Mouse (Mus musculus): ENCODE data around the gene Insrr. TPM values are rescaled to one million over a fixed set of nuclear protein-coding genes. Genes with fewer than 3 reads are reported as not detected.

Gene Insrr
- 0.05 TPM in 1 of 2 replicates, not detected in the other for polyA plus RNA-seq (2014; fragmentation: Nextera tagmentation; extraction: Ambion mirVana)

DNA sequence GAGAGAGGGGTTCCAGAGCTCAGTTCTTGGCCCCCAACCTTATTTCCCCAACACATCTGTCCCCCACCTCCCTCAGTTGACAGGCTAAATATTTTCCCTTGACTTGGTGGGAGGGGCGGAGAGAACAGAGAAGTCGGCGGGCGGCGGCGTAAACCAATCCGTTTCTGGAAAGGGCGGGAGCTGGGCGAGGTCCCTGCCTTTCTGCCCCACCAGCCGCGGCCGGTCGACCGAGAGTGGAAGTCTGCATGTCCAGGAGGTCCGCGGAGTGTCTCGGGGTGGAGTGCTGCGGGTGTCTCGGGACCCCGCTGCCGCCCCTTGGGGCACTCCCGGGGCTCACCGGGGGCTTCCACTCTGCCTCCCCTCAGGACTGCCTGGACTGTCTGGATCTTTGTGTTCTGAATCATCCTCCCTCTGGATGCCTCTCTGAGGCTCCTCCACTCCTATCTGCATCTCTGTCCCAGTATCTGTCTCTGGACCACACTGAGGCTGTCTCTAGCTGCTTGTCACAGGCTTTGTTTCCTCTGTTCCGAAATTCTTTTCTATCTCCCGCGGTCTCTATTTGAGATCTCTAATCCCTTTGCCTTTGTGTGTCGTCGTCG is at the start of gene Insrr:
Insrr (plus strand) TSS at position 216 of the 599 bp plus-strand sequence.
- H3K27me3 ChIP-seq (ENCODE audit: insufficient read depth, low read length), result peaks cover 80% of the 10 kb centered on the region
- WGBS, result 1% methylated on average over 29 of the region's 29 CpGs
- DNase-seq, result peak; percentile 55
- H3K4me3 ChIP-seq (ENCODE audit: low read depth, low read length), result peak within 1 kb of the TSS; percentile 24
- no peaks in the 10 kb centered on the region for H3K36me3 ChIP-seq (ENCODE audit: insufficient read depth)
- ATAC-seq (ENCODE audit: insufficient read depth), result no peak; the same call in 1 of the 2 replicates
- H3K4me1 ChIP-seq (ENCODE audit: insufficient read depth), result no peaks in the 10 kb centered on the region; the same call in 1 of the 2 replicates
- H3K9ac ChIP-seq, result no peak within 1 kb of the TSS
- peak within 1 kb of the TSS; percentile 60 for H3K4me2 ChIP-seq
- H3K9me3 ChIP-seq (ENCODE audit: low read depth, low read length), result no peaks in the 10 kb centered on the region
- no peak within 1 kb of the TSS for H3K27ac ChIP-seq (ENCODE audit: low read depth)
- TF ChIP-seq CTCF (IDR thresholded peaks at IDR 0.05; ENCODE audit: low read depth), result no peak

DNA sequence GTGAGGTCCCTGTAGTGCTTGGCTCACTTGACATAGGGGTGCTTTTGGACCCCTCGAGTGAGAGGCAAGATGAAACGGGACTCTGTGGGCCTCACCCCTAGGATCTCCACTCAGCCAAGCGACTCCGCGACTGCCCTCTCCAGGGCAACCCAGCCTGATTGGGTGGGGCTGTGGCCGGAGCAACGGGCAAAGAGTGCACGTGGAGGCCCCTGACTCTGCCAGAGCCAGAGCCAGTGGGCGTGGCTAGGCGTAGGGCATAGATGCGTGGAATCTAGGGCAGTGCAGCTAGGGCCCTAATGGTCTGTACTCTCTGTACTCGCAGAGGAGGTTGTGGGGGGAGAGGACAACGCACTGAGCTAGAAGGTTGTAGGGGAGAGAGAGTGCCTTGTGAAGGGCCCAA is 48.3 kb upstream of the Insrr start, which contains the start of gene Lrrc71:
Lrrc71 (minus strand) TSS at position 195 of the 400 bp plus-strand sequence.
- Histone ChIP-seq H3K4me1 (ENCODE audit: insufficient read depth) (peaks cover 12% of the 10 kb centered on the region), H3K4me3 (ENCODE audit: low read depth, low read length) (no peak within 1 kb of the TSS), H3K36me3 (ENCODE audit: insufficient read depth) (peaks cover 26% of the 10 kb centered on the region), H3K4me2 (no peak within 1 kb of the TSS), H3K27ac (ENCODE audit: low read depth) (no peak within 1 kb of the TSS), H3K9me3 (ENCODE audit: low read depth, low read length) (no peaks in the 10 kb centered on the region), H3K9ac (no peak within 1 kb of the TSS), H3K27me3 (ENCODE audit: insufficient read depth, low read length) (no peaks in the 10 kb centered on the region)
- peak; percentile 38 for DNase-seq
- ATAC-seq (ENCODE audit: insufficient read depth), result peak; percentile 9; the same call in 1 of the 2 replicates
- no peak for TF ChIP-seq CTCF (IDR thresholded peaks at IDR 0.05; ENCODE audit: low read depth)
- 33% methylated on average over 13 of the region's 13 CpGs for WGBS

DNA sequence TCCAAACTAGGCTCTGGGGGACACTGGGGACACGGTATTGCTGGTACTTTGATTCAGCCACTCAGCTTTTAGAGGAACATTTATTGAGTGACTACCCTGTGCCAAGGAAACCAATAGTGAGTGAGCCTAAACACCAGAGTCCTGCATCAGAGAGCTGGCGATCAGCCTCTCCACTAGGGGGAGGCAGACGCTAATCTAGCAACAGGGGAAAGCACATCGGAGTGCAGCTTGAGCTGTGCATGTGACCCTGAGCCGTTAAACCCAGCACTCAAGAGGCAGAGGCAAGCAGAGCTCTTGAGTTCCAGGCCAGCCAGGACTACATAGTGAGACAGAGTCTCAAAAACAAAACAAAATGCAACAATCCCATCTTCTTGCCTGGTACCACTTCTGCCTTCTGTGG is 47.7 kb upstream of the Insrr start:
- peak; percentile 79 for DNase-seq
- no peak for ATAC-seq (ENCODE audit: insufficient read depth)
- Histone ChIP-seq H3K27me3 (ENCODE audit: insufficient read depth, low read length) (no peaks in the 10 kb centered on the region), H3K4me2 (no peak overlapping the region), H3K4me3 (ENCODE audit: low read depth, low read length) (no peak overlapping the region), H3K36me3 (ENCODE audit: insufficient read depth) (peaks cover 32% of the 10 kb centered on the region), H3K9me3 (ENCODE audit: low read depth, low read length) (no peaks in the 10 kb centered on the region), H3K4me1 (ENCODE audit: insufficient read depth) (peaks cover 12% of the 10 kb centered on the region), H3K9ac (no peak overlapping the region), H3K27ac (ENCODE audit: low read depth) (no peak overlapping the region)
- 19% methylated on average over 5 of the region's 5 CpGs for WGBS
- TF ChIP-seq CTCF (IDR thresholded peaks at IDR 0.05; ENCODE audit: low read depth), result peak; percentile 84

DNA sequence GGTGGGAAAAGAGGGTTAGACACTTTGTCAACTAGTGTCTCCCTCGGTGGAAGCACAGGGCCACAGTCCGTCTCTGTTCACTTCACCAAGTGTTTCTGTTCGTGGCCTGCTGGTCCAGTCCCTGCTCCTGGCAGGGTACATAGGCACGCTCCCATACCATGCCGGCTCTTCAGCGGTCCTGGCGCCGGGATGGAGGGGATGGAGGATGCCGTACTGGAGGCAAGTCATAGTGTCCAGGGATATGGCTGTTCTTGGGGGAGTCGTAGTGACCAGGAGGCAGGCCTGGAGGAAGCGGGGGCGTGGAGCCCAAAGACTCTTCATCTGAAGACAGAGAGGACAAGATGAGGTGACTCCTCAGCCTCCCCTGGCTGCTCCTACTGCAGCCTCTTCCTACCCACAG is 46.8 kb upstream of the Insrr start:
- no peak overlapping the region for H3K4me2 ChIP-seq
- no peak overlapping the region for H3K27ac ChIP-seq (ENCODE audit: low read depth)
- TF ChIP-seq CTCF (IDR thresholded peaks at IDR 0.05; ENCODE audit: low read depth), result no peak
- 89% methylated on average over 12 of the region's 12 CpGs for WGBS
- no peaks in the 10 kb centered on the region for H3K9me3 ChIP-seq (ENCODE audit: low read depth, low read length)
- H3K4me1 ChIP-seq (ENCODE audit: insufficient read depth), result peaks cover 10% of the 10 kb centered on the region
- ATAC-seq (ENCODE audit: insufficient read depth) (no peak), DNase-seq (no peak)
- no peaks in the 10 kb centered on the region for H3K27me3 ChIP-seq (ENCODE audit: insufficient read depth, low read length)
- no peak overlapping the region for H3K9ac ChIP-seq
- H3K36me3 ChIP-seq (ENCODE audit: insufficient read depth), result peaks cover 39% of the 10 kb centered on the region
- no peak overlapping the region for H3K4me3 ChIP-seq (ENCODE audit: low read depth, low read length)

DNA sequence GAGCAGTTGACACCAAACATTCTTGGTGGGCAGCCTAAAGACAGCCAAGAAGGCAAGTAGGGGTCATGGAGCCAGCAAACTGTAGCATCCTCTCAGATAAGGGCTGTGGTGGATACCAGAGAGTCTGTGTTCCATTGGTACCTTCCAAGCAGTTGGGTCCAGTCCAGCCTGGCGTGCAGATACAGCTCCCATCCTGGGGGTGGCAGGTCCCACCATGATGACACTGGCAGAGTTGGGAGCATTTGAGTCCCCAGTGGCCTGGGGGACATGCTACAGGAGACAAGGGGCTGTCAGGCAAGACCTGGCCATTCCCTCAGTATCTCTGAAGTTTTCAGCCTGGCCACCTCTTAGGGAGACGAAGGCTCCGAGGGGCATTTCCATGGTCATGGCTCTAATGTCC is 44.2 kb upstream of the Insrr start:
- WGBS, result 90% methylated on average over 3 of the region's 3 CpGs
- no peaks in the 10 kb centered on the region for H3K27me3 ChIP-seq (ENCODE audit: insufficient read depth, low read length)
- no peak overlapping the region for H3K4me2 ChIP-seq
- no peak overlapping the region for H3K4me3 ChIP-seq (ENCODE audit: low read depth, low read length)
- no peaks in the 10 kb centered on the region for H3K4me1 ChIP-seq (ENCODE audit: insufficient read depth)
- no peaks in the 10 kb centered on the region for H3K9me3 ChIP-seq (ENCODE audit: low read depth, low read length)
- ATAC-seq (ENCODE audit: insufficient read depth) (no peak), DNase-seq (no peak)
- peaks cover 44% of the 10 kb centered on the region for H3K36me3 ChIP-seq (ENCODE audit: insufficient read depth)
- no peak for TF ChIP-seq CTCF (IDR thresholded peaks at IDR 0.05; ENCODE audit: low read depth)
- no peak overlapping the region for H3K27ac ChIP-seq (ENCODE audit: low read depth)
- no peak overlapping the region for H3K9ac ChIP-seq

DNA sequence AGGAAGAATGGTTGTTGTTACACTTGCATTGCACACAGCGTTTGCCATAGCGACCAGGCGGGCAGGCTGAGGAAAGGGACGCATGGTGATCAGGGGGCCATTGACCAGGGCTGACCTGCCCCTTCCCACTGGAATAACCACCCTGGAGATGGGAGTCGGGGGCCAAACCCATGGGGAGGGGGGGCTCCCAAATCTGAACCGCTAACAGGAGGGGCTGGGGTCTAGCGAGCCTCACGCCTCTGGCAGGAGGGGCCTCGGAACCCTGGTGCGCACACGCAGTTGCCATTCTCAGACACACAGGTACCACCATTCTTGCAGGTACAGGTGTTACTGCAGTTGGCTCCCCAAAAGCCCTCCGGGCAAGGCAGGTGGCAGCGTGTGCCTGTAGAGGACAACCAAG is 42.9 kb upstream of the Insrr start:
- Histone ChIP-seq H3K27ac (ENCODE audit: low read depth) (no peak overlapping the region), H3K27me3 (ENCODE audit: insufficient read depth, low read length) (no peaks in the 10 kb centered on the region), H3K9me3 (ENCODE audit: low read depth, low read length) (no peaks in the 10 kb centered on the region), H3K4me3 (ENCODE audit: low read depth, low read length) (no peak overlapping the region), H3K4me2 (no peak overlapping the region), H3K36me3 (ENCODE audit: insufficient read depth) (peaks cover 52% of the 10 kb centered on the region), H3K4me1 (ENCODE audit: insufficient read depth) (no peaks in the 10 kb centered on the region), H3K9ac (no peak overlapping the region)
- WGBS, result 83% methylated on average over 13 of the region's 13 CpGs
- ATAC-seq (ENCODE audit: insufficient read depth) (no peak), DNase-seq (no peak)
- no peak for TF ChIP-seq CTCF (IDR thresholded peaks at IDR 0.05; ENCODE audit: low read depth)

DNA sequence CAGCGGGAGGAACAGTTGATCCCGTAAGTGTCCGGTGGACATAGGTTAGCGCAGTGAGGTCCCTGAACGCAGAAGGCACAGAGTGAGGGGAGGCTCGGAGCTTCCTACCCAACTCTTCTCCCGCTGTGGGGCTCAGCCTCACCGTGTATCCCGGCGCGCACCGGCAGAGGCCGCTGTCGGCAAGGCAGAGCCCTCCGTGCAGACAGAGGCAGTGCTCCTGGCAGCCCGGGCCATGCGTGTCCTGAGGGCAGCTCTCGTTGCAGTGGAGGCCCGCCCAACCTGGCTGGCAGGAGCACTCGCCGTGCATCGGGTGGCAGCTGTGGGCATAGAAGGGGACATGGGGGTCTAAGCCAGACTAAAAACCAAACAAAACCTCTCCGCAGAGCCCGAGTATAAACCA is 40.8 kb upstream of the Insrr start:
- WGBS, result 6% methylated on average over 24 of the region's 24 CpGs
- no peak overlapping the region for H3K4me3 ChIP-seq (ENCODE audit: low read depth, low read length)
- H3K9ac ChIP-seq, result no peak overlapping the region

More for the DNA sequence above, 40.8 kb upstream of the Insrr start:
- Histone ChIP-seq H3K27ac (ENCODE audit: low read depth) (no peak overlapping the region), H3K9me3 (ENCODE audit: low read depth, low read length) (no peaks in the 10 kb centered on the region), H3K36me3 (ENCODE audit: insufficient read depth) (peaks cover 55% of the 10 kb centered on the region), H3K4me1 (ENCODE audit: insufficient read depth) (no peaks in the 10 kb centered on the region), H3K4me2 (peak overlapping the region; percentile 50), H3K27me3 (ENCODE audit: insufficient read depth, low read length) (no peaks in the 10 kb centered on the region)
- ATAC-seq (ENCODE audit: insufficient read depth), result peak; percentile 89
- peak; percentile 90 for DNase-seq
- peak; percentile 99 for TF ChIP-seq CTCF (IDR thresholded peaks at IDR 0.05; ENCODE audit: low read depth)

Data from lung, embryonic 14.5 days (tissue).